Mouse (Mus musculus) heart, postnatal 10 days (tissue): ENCODE results near the gene Lipo1. TPM values are rescaled to one million over a fixed set of nuclear protein-coding genes. Genes with fewer than 3 reads are reported as not detected.
"Not testable (repeated sequence)": the region's sequence is repeated elsewhere in the genome, so short reads cannot be mapped to it uniquely, and the experiment has no call there.

Experiments used
- DNase-seq, 2 experiments: peaks; one replicate each; pipeline ENCODE4 v3.0.0; 2021
- intact Hi-C: fragments of 180-260 bp; cut with DNase I; formaldehyde crosslinking; loops from one replicate; pipeline ENCODE4 v1.15.1; 2025
- total RNA-seq, 2 experiments: library from RNA; stranded (reverse); gene quantifications; 2 replicates each; pipeline ENCODE4 v1.2.3; 2021

Gene Lipo1
- not detected for total RNA-seq

- DNase-seq, intact Hi-C loops: not testable (repeated sequence)
Measured at GRCm38 (mm10) chr19:33787359-33787758, at the start of gene Lipo1. Gene Lipo1 (minus strand): TSS chr19:33787459.

GRCm38 (mm10) chr19:33786576-33787277, 532 bp downstream of the Lipo1 start:
- intact Hi-C loops, result no loop called here
- no peak for DNase-seq

GRCm38 (mm10) chr19:33761287-33762086, 25.8 kb downstream of the Lipo1 start, which contains the start of gene Lipo3:
Gene Lipo3 (minus strand): TSS chr19:33761951.
- intact Hi-C loops, result not testable (repeated sequence)
- peak; percentile 24 to 50 for DNase-seq

DNA sequence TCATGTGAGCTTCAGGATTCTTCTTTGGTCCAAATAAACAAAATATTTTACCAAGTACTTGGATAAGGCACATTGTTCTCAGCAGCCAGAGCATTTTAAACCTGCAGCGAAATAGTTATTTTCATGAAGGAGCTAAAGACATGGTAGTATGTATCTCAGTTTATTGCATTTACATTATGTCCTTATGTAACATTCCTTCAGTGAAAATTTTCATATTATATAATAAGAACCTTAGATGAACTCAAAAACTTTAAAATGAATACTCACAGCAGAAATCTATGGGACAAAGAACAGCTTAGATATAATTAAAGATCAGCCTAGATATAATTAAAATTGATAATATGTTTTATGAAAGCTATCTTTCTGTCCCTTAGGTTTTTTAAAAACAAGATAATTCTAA, 36.0 kb downstream of the Lipo1 start, which contains the start of gene Lipo2:
Lipo2 (minus strand) TSS at position 101 of the 400 bp plus-strand sequence.
- DNase-seq, intact Hi-C loops: not testable (repeated sequence)

Other genes with a start within 250 kb of the Lipo1 start
- not detected for gene Gm8978, start 162.2 kb downstream of the Lipo1 start, total RNA-seq
- gene Lipo2, start 36.1 kb downstream of the Lipo1 start, total RNA-seq, result under 1 TPM in 1 of 2 experiments, not detected in 1; 0.17 TPM
- gene Lipo3, start 25.5 kb downstream of the Lipo1 start, total RNA-seq, result 10 to 100 TPM; 11.1 to 11.2 TPM
- not detected for gene Lipf, start 173.7 kb upstream of the Lipo1 start, total RNA-seq
- gene Lipk, start 220.8 kb upstream of the Lipo1 start, total RNA-seq, result not detected